22 mouse cellular contexts compared by ENCODE assay signal in genomic region chr4:129218569-129219175, GRCm38 (mm10). TPM values are rescaled to one million over a fixed set of nuclear protein-coding genes. Genes with fewer than 3 reads are reported as not detected.
A peak's percentile ranks its signal among the peaks of the same experiment; 100 is the strongest.
DNase-seq lines count a peak whose midpoint lies in the region; ATAC-seq and TF ChIP-seq lines count a peak whose summit lies in the region.
"Had no signal": no experiment of that assay in that cellular context is flagged by ENCODE, and none has a peak within 500 bp of the region (broad histone marks: within the 10 kb centered on the region; RNA-seq: fewer than 3 reads in every experiment).

No protein-coding gene starts in this region.

- no peak overlapping the region for H3K9ac ChIP-seq in embryonic facial prominence, embryonic 14.5 days (ENCODE audit: low read depth, low read length)
- H3K9ac ChIP-seq in limb, embryonic 14.5 days (ENCODE audit: low read depth, low read length, severe bottlenecking), result 0 out of 2 replicates have a peak overlapping the region, but pooled peaks have one; percentile 16
- H3K9ac ChIP-seq: heart, embryonic 12.5 days; hindbrain, embryonic 14.5 days had no signal

- H3K36me3 ChIP-seq in embryonic facial prominence, embryonic 14.5 days (ENCODE audit: control insufficient read depth, insufficient read depth, low read length), result peaks cover 96% of the 10 kb centered on the region
- peaks cover 96% of the 10 kb centered on the region for H3K36me3 ChIP-seq in limb, embryonic 14.5 days (ENCODE audit: control insufficient read depth, insufficient read depth, low read length)

- no peak for TF ChIP-seq POLR2A in limb, embryonic 14.5 days (IDR thresholded peaks at IDR 0.05; ENCODE audit: borderline replicate concordance, extremely low read depth, insufficient read depth, insufficient read length)

- H3K4me3 ChIP-seq in embryonic facial prominence, embryonic 14.5 days (ENCODE audit: low read depth, low read length), result no peak overlapping the region
- no peak overlapping the region for H3K4me3 ChIP-seq in limb, embryonic 14.5 days (replicated peaks; ENCODE audit: low read length)
- H3K4me3 ChIP-seq: forebrain, embryonic 10.5 days; gastrocnemius, adult 2 months; heart, embryonic 12.5 days; hindbrain, embryonic 10.5 days had no signal

- WGBS in embryonic facial prominence, embryonic 14.5 days, result 47% methylated on average over 7 of the region's 7 CpGs
- WGBS in limb, embryonic 14.5 days, result 36% methylated on average over 7 of the region's 7 CpGs

- H3K4me2 ChIP-seq in embryonic facial prominence, embryonic 14.5 days (ENCODE audit: low read depth, low read length), result no peak overlapping the region
- H3K4me2 ChIP-seq in limb, embryonic 14.5 days (replicated peaks; ENCODE audit: low read depth, low read length, severe bottlenecking), result no peak overlapping the region
- H3K4me2 ChIP-seq: heart, embryonic 12.5 days; hindbrain, embryonic 14.5 days had no signal

- H3K27me3 ChIP-seq in embryonic facial prominence, embryonic 14.5 days (replicated peaks; ENCODE audit: control insufficient read depth, insufficient read depth, low read length), result no peaks in the 10 kb centered on the region
- H3K27me3 ChIP-seq in limb, embryonic 14.5 days (ENCODE audit: control insufficient read depth, insufficient read depth, low read length), result no peaks in the 10 kb centered on the region

- H3K27ac ChIP-seq in embryonic facial prominence, embryonic 14.5 days (replicated peaks; ENCODE audit: low read depth, low read length), result peak overlapping the region; percentile 74
- H3K27ac ChIP-seq in limb, embryonic 14.5 days (replicated peaks; ENCODE audit: low read depth, low read length), result peak overlapping the region; percentile 61
- H3K27ac ChIP-seq: forebrain, embryonic 10.5 days; gastrocnemius, adult 2 months; hindbrain, embryonic 10.5 days; hindbrain, embryonic 14.5 days had no signal

- intact Hi-C loops in left cerebral cortex, postnatal 10 days (cut with DNase I), result no loop called here

- peaks cover 22% of the 10 kb centered on the region for H3K4me1 ChIP-seq in embryonic facial prominence, embryonic 14.5 days (ENCODE audit: control insufficient read depth, insufficient read depth, low read length)
- peaks cover 23% of the 10 kb centered on the region for H3K4me1 ChIP-seq in limb, embryonic 14.5 days (ENCODE audit: control insufficient read depth, insufficient read depth, low read length)

- DNase-seq in 3T3-L1 (ENCODE audit: low read depth, low spot score) (peak; percentile 42), NIH3T3 (ENCODE audit: low read depth) (peak; percentile 55)
- peak; percentile 88 for DNase-seq in embryonic facial prominence, embryonic 14.5 days (ENCODE audit: low spot score)
- peak; percentile 71 for DNase-seq in limb, embryonic 14.5 days (ENCODE audit: low spot score)
- DNase-seq in kidney, adult 18-20 months, result no peak
- no peak for DNase-seq in left cerebral cortex, postnatal 10 days (ENCODE audit: extremely low spot score in 1 of 2, low spot score in 2 of 2)
- DNase-seq in ovary, adult 18-20 months (ENCODE audit: low spot score), result no peak
- DNase-seq: adrenal gland, postnatal 25 days; B cell, adult 2 months; cerebellum, adult 18-20 months; cerebellum, postnatal 10 days; gastrocnemius, adult 2 months; gastrocnemius, postnatal 25 days had no signal

- ATAC-seq in embryonic facial prominence, embryonic 14.5 days (ENCODE audit: low read depth), result peak; percentile 48
- ATAC-seq in limb, embryonic 14.5 days (ENCODE audit: low FRiP score, low read depth), result peak; percentile 23; the same call in 1 of the 2 replicates
- ATAC-seq: activated CD4-positive, CD25-positive, alpha-beta regulatory T cell, adult 4 months; CD4-positive, CD25-positive, alpha-beta regulatory T cell, adult 4 months; forebrain, embryonic 14.5 days; intestine, embryonic 16.5 days had no signal

- no peaks in the 10 kb centered on the region for H3K9me3 ChIP-seq in embryonic facial prominence, embryonic 14.5 days (ENCODE audit: control insufficient read depth, low read length)
- no peaks in the 10 kb centered on the region for H3K9me3 ChIP-seq in limb, embryonic 14.5 days (ENCODE audit: control insufficient read depth, low read length)
- H3K9me3 ChIP-seq: forebrain, embryonic 10.5 days; G1E; heart, embryonic 12.5 days; hindbrain, embryonic 10.5 days had no signal

RNA-seq across cellular contexts. Expression of gene Yars, which starts 29.1 kb away (rescaled TPM):
- 74.9 and 78.3 TPM in 2 replicates for polyA plus RNA-seq in embryonic facial prominence, embryonic 14.5 days (2014; fragmentation: Nextera tagmentation; extraction: Ambion mirVana)
- polyA plus RNA-seq in limb, embryonic 14.5 days (2012; rRNA removed), result 37.7 and 50.3 TPM in 2 replicates
- polyA plus RNA-seq in limb, embryonic 14.5 days (2014; fragmentation: Nextera tagmentation; extraction: Ambion mirVana), result 78.7 and 79.5 TPM in 2 replicates
- total RNA-seq in left cerebral cortex, postnatal 10 days (2021), result 100 to 1,000 TPM; 103 to 105 TPM

RNA-seq across cellular contexts. Expression of gene S100pbp, which starts 29.1 kb away (rescaled TPM):
- polyA plus RNA-seq in embryonic facial prominence, embryonic 14.5 days (2014; fragmentation: Nextera tagmentation; extraction: Ambion mirVana), result 12.6 and 15.5 TPM in 2 replicates
- polyA plus RNA-seq in limb, embryonic 14.5 days (2012; rRNA removed), result 59.9 and 67.7 TPM in 2 replicates
- polyA plus RNA-seq in limb, embryonic 14.5 days (2014; fragmentation: Nextera tagmentation; extraction: Ambion mirVana), result 14.9 and 19.9 TPM in 2 replicates
- total RNA-seq in left cerebral cortex, postnatal 10 days (2021), result 10 to 100 TPM; 40.1 to 45.7 TPM

RNA-seq across cellular contexts. Expression of gene C77080, which starts 42.5 kb away (rescaled TPM):
- polyA plus RNA-seq in embryonic facial prominence, embryonic 14.5 days (2014; fragmentation: Nextera tagmentation; extraction: Ambion mirVana), result 6.1 and 6.2 TPM in 2 replicates
- 17.1 and 22.5 TPM in 2 replicates for polyA plus RNA-seq in limb, embryonic 14.5 days (2012; rRNA removed)
- 7.6 and 9.2 TPM in 2 replicates for polyA plus RNA-seq in limb, embryonic 14.5 days (2014; fragmentation: Nextera tagmentation; extraction: Ambion mirVana)
- 10 to 100 TPM; 11.1 to 15.8 TPM for total RNA-seq in left cerebral cortex, postnatal 10 days (2021)

Comparison
In these comparisons a context has a peak if more than half of its experiments do, and no peak if none do; other contexts are left out.
1. DNase-seq: peak in 3T3-L1 (single experiment), NIH3T3 (single experiment), embryonic facial prominence, embryonic 14.5 days (single experiment) and limb, embryonic 14.5 days (single experiment); none in kidney, adult 18-20 months (single experiment), left cerebral cortex, postnatal 10 days (0 of 2) and ovary, adult 18-20 months (single experiment).